Comparison of ENCODE assay signal across 9 mouse cellular contexts in the genomic region with DNA sequence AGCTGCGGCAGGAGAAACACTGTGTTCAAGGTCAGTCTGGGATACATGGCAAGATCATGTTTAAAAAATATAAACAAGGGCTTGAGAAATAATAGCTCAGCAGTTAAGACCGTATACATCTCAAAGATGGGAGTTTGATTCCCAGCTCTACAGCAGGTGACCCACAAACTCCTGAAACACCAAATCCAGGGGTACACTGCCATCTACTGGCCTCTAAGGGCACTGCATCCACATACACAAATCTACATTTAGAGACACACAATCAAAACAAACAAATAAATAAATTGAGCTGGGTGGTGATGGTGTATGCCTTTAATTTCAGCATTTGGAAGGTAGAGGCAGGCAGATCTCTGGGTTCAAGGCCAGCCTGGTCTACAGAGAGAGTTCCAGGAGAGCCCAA. TPM values are rescaled to one million over a fixed set of nuclear protein-coding genes. Genes with fewer than 3 reads are reported as not detected.
DNase-seq lines count a peak whose midpoint lies in the region; ATAC-seq lines count a peak whose summit lies in the region.
"Had no signal": no experiment of that assay in that cellular context is flagged by ENCODE, and none has a peak within 500 bp of the region (broad histone marks: within the 10 kb centered on the region; RNA-seq: fewer than 3 reads in every experiment).

No protein-coding gene starts in this region.

- no peaks in the 10 kb centered on the region for H3K27me3 ChIP-seq in forebrain, embryonic 11.5 days (ENCODE audit: control insufficient read depth, insufficient read depth, low read length)
- H3K27me3 ChIP-seq in forebrain, embryonic 13.5 days: no peaks in the 10 kb centered on the region

- no peaks in the 10 kb centered on the region for H3K4me1 ChIP-seq in forebrain, embryonic 11.5 days (replicated peaks; ENCODE audit: control insufficient read depth, insufficient read depth, low read length)
- peaks cover 4% of the 10 kb centered on the region; the same call in 1 of the 2 replicates for H3K4me1 ChIP-seq in forebrain, embryonic 13.5 days

- 92% methylated on average over 2 of the region's 2 CpGs for WGBS in forebrain, embryonic 11.5 days
- WGBS in forebrain, embryonic 13.5 days: 88% methylated on average over 2 of the region's 2 CpGs

- peak; percentile 57 for DNase-seq in forebrain, embryonic 11.5 days (ENCODE audit: low spot score)
- DNase-seq in 416B (ENCODE audit: low read depth) (peak; percentile 70), R1 (ENCODE audit: low read depth, low spot score) (peak; percentile 77), adipocyte (ENCODE audit: low spot score) (no peak)
- peak; percentile 52 for DNase-seq in lung, postnatal 36 days
- DNase-seq in layer of hippocampus, adult 18-20 months (ENCODE audit: low spot score in 2 of 2): no peak

- no peak overlapping the region for H3K27ac ChIP-seq in forebrain, embryonic 11.5 days (ENCODE audit: low read depth, low read length)
- H3K27ac ChIP-seq in forebrain, embryonic 13.5 days: no peak overlapping the region

- no peak for ATAC-seq in forebrain, embryonic 11.5 days (replicated peaks; ENCODE audit: low FRiP score)
- ATAC-seq in forebrain, embryonic 13.5 days: no peak
- no peak for ATAC-seq in erythroid progenitor cell, adult 5-6 weeks (replicated peaks; ENCODE audit: low FRiP score, poor library complexity, severe bottlenecking)

- H3K4me3 ChIP-seq in forebrain, embryonic 11.5 days (ENCODE audit: low read depth, low read length): no peak overlapping the region
- H3K4me3 ChIP-seq in forebrain, embryonic 13.5 days: no peak overlapping the region
- H3K4me3 ChIP-seq: megakaryocyte, embryonic 14.5 days had no signal

- H3K36me3 ChIP-seq in forebrain, embryonic 11.5 days (ENCODE audit: control insufficient read depth, insufficient read depth, low read length): no peaks in the 10 kb centered on the region
- H3K36me3 ChIP-seq in forebrain, embryonic 13.5 days (ENCODE audit: poor library complexity, severe bottlenecking): no peaks in the 10 kb centered on the region

- H3K9ac ChIP-seq in forebrain, embryonic 11.5 days (ENCODE audit: low read length): no peak overlapping the region
- no peak overlapping the region for H3K9ac ChIP-seq in forebrain, embryonic 13.5 days

- H3K4me2 ChIP-seq in forebrain, embryonic 11.5 days (ENCODE audit: low read depth, low read length, severe bottlenecking): no peak overlapping the region
- H3K4me2 ChIP-seq in forebrain, embryonic 13.5 days: no peak overlapping the region

- H3K9me3 ChIP-seq in forebrain, embryonic 11.5 days (ENCODE audit: control insufficient read depth, low read length): no peaks in the 10 kb centered on the region
- peaks cover 10% of the 10 kb centered on the region for H3K9me3 ChIP-seq in forebrain, embryonic 13.5 days (replicated peaks)
- H3K9me3 ChIP-seq: megakaryocyte, embryonic 14.5 days had no signal

RNA-seq across cellular contexts. Expression of a gene that starts 32.7 kb away (rescaled TPM):
- 18.0 and 18.1 TPM in 2 replicates for polyA plus RNA-seq in forebrain, embryonic 11.5 days (2014; fragmentation: Nextera tagmentation; extraction: Ambion mirVana)
- polyA plus RNA-seq in forebrain, embryonic 13.5 days (2015; fragmentation: Nextera tagmentation; extraction: Ambion mirVana): 16.1 and 16.2 TPM in 2 replicates
- 10 to 100 TPM; 42.9 to 43.3 TPM for total RNA-seq in layer of hippocampus, adult 18-20 months (2021)
- total RNA-seq in erythroid progenitor cell, adult 5-6 weeks (2015; ENCODE audit: low replicate concordance): 30.6 and 33.2 TPM in 2 replicates
- 62.5 and 78.7 TPM in 2 replicates for total RNA-seq in erythroid progenitor cell, adult 5-6 weeks (2017; ENCODE audit: low replicate concordance)

RNA-seq across cellular contexts. Expression of a gene that starts 39.2 kb away (rescaled TPM):
- polyA plus RNA-seq in forebrain, embryonic 11.5 days (2014; fragmentation: Nextera tagmentation; extraction: Ambion mirVana): 34.9 and 40.6 TPM in 2 replicates
- 42.5 and 43.5 TPM in 2 replicates for polyA plus RNA-seq in forebrain, embryonic 13.5 days (2015; fragmentation: Nextera tagmentation; extraction: Ambion mirVana)
- total RNA-seq in layer of hippocampus, adult 18-20 months (2021): 10 to 100 TPM; 26.6 to 27.8 TPM
- total RNA-seq in erythroid progenitor cell, adult 5-6 weeks (2015; ENCODE audit: low replicate concordance): 8.6 and 17.2 TPM in 2 replicates
- total RNA-seq in erythroid progenitor cell, adult 5-6 weeks (2017; ENCODE audit: low replicate concordance): 3.6 and 9.0 TPM in 2 replicates

RNA-seq across cellular contexts. Expression of a gene that starts 45.8 kb away (rescaled TPM):
- 80.7 and 91.7 TPM in 2 replicates for polyA plus RNA-seq in forebrain, embryonic 11.5 days (2014; fragmentation: Nextera tagmentation; extraction: Ambion mirVana)
- 105 and 115 TPM in 2 replicates for polyA plus RNA-seq in forebrain, embryonic 13.5 days (2015; fragmentation: Nextera tagmentation; extraction: Ambion mirVana)
- 10 to 100 TPM; 33.4 to 33.9 TPM for total RNA-seq in layer of hippocampus, adult 18-20 months (2021)
- 4.7 and 8.0 TPM in 2 replicates for total RNA-seq in erythroid progenitor cell, adult 5-6 weeks (2015; ENCODE audit: low replicate concordance)
- total RNA-seq in erythroid progenitor cell, adult 5-6 weeks (2017; ENCODE audit: low replicate concordance): 13.9 and 21.3 TPM in 2 replicates

Comparison
In these comparisons a context has a peak if more than half of its experiments do, and no peak if none do; other contexts are left out.
1. DNase-seq: peak in forebrain, embryonic 11.5 days (single experiment), 416B (single experiment), R1 (single experiment) and lung, postnatal 36 days (single experiment); none in layer of hippocampus, adult 18-20 months (0 of 2) and adipocyte (single experiment).